Mouse (Mus musculus) intestine, postnatal 0 days (tissue): Measurements from ENCODE around the gene Glipr2. TPM values are rescaled to one million over a fixed set of nuclear protein-coding genes. Genes with fewer than 3 reads are reported as not detected.
A peak's percentile ranks its signal among the peaks of the same experiment; 100 is the strongest.

ENCODE experiments used
- ATAC-seq: fragments of 200-750 bp; cut with Nextera tagmentation; 2 replicates; pipeline ENCODE4 v1.8.0; 2017; ENCODE audit warnings: mild to moderate bottlenecking, moderate TSS enrichment, moderate library complexity
- H3K27ac ChIP-seq: fragments of 300-500 bp; sonication (generic); 2 replicates; pipeline ENCODE4 v1.5.1; 2014; ENCODE audit warnings: mild to moderate bottlenecking, low read depth, low read length, moderate library complexity
- H3K27me3 ChIP-seq: fragments of 300-500 bp; sonication (generic); replicated peaks from 2 replicates; pipeline ENCODE4 v1.6.1; 2014; ENCODE audit warnings: low read length, mixed read lengths; ENCODE audit not compliant: control insufficient read depth, insufficient read depth
- H3K36me3 ChIP-seq: fragments of 300-500 bp; sonication (generic); 2 replicates; pipeline ENCODE4 v1.6.1; 2014; ENCODE audit warnings: mild to moderate bottlenecking, moderate library complexity; ENCODE audit not compliant: control insufficient read depth, insufficient read depth
- H3K4me1 ChIP-seq: fragments of 300-500 bp; sonication (generic); replicated peaks from 2 replicates; pipeline ENCODE4 v1.6.1; 2014; ENCODE audit warnings: antibody characterized with exemption, low read length, mixed read lengths; ENCODE audit not compliant: control insufficient read depth, insufficient read depth
- H3K4me2 ChIP-seq: fragments of 300-500 bp; sonication (generic); replicated peaks from 2 replicates; pipeline ENCODE4 v1.6.1; 2014; ENCODE audit warnings: low read depth, mild to moderate bottlenecking, moderate library complexity
- H3K4me3 ChIP-seq: fragments of 300-500 bp; sonication (generic); 2 replicates; pipeline ENCODE4 v1.5.1; 2014; ENCODE audit warnings: low read depth, low read length
- H3K9ac ChIP-seq: fragments of 300-500 bp; sonication (generic); 2 replicates; pipeline ENCODE4 v1.6.1; 2014; ENCODE audit warnings: mild to moderate bottlenecking, low read depth, low read length
- H3K9me3 ChIP-seq: fragments of 300-500 bp; sonication (generic); 2 replicates; pipeline ENCODE4 v1.6.1; 2016; ENCODE audit warnings: mixed run types; ENCODE audit not compliant: control insufficient read depth
- CTCF ChIP-seq: sonication (generic); IDR thresholded peaks from 2 replicates; pipeline ENCODE4 v1.5.1; 2016; ENCODE audit warnings: low read depth, mild to moderate bottlenecking, control low read depth, antibody characterized with exemption, moderate library complexity
- WGBS: fragments of 180-500 bp; shearing (Covaris S2); extraction: QIAGEN DNeasy Blood & Tissue Kit; methylation state at CpG from one replicate; pipeline ENCODE4 v1.1.7; 2014; 5-methylcytosine and 5-hydroxymethylcytosine counted together
- polyA plus RNA-seq: library from polyadenylated mRNA; unstranded; fragments of >200 nt; fragmentation: Nextera tagmentation; extraction: Ambion mirVana; gene quantifications from 2 replicates; pipeline ENCODE4 v1.2.1, GENCODE M21; 2015

The Glipr2 gene
- polyA plus RNA-seq, 1 experiment from 2014 or later = 26.8 TPM

DNA sequence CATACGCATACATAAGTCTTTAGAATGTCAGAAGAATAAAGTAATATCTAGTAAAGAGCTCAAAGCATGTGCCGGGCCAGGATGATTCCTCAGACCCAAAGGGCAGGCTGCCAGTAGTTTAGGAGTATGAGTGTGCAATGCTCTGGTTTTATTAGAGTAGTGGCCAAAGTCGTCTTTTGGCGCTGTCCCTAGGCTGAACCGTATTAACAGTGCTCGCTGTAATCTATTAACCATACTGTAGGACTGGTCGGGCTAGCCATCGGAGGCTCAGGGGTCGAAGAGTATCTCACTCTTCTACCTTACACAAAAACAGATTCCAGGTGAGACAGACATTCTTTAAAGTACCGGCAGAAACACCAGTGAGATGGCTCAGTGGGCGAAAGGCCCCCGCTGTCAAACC, 59.6 kb downstream of the Glipr2 start:
- no peak overlapping the region for H3K9ac ChIP-seq
- H3K4me2 ChIP-seq = peak overlapping the region; percentile 33
- H3K4me1 ChIP-seq = peaks cover 11% of the 10 kb centered on the region; the same call in 1 of the 2 replicates
- WGBS = 53% methylated on average over 12 of the region's 12 CpGs
- H3K27me3 ChIP-seq = no peaks in the 10 kb centered on the region
- ATAC-seq = no peak
- H3K4me3 ChIP-seq = no peak overlapping the region
- no peaks in the 10 kb centered on the region for H3K9me3 ChIP-seq
- no peak for TF ChIP-seq CTCF
- no peak overlapping the region for H3K27ac ChIP-seq
- H3K36me3 ChIP-seq = peaks cover 29% of the 10 kb centered on the region

- 0 out of 2 replicates have a peak, but pooled peaks cover 3% of the 10 kb centered on the region for H3K4me1 ChIP-seq
- H3K27me3 ChIP-seq = no peaks in the 10 kb centered on the region
- H3K9ac ChIP-seq = no peak overlapping the region
- no peaks in the 10 kb centered on the region for H3K9me3 ChIP-seq
- no peak overlapping the region for H3K4me2 ChIP-seq
- peaks cover 83% of the 10 kb centered on the region for H3K36me3 ChIP-seq
- TF ChIP-seq CTCF = no peak
- no peak overlapping the region for H3K4me3 ChIP-seq
- H3K27ac ChIP-seq = no peak overlapping the region
- WGBS = 77% methylated on average over 4 of the region's 4 CpGs
- no peak for ATAC-seq
Measured at GRCm38 (mm10) chr4:44022323-44022722, 65.1 kb downstream of the Glipr2 start.

- no peaks in the 10 kb centered on the region for H3K4me1 ChIP-seq
- 92% methylated on average over 11 of the region's 11 CpGs for WGBS
- TF ChIP-seq CTCF = no peak
- H3K9me3 ChIP-seq = no peaks in the 10 kb centered on the region
- ATAC-seq = no peak
- H3K4me2 ChIP-seq = no peak overlapping the region
- no peak overlapping the region for H3K4me3 ChIP-seq
- no peaks in the 10 kb centered on the region for H3K27me3 ChIP-seq
- peaks cover 88% of the 10 kb centered on the region for H3K36me3 ChIP-seq
- no peak overlapping the region for H3K9ac ChIP-seq
- H3K27ac ChIP-seq = no peak overlapping the region
Measured at GRCm38 (mm10) chr4:44022766-44023165, 65.6 kb downstream of the Glipr2 start.

GRCm38 (mm10) chr4:44023681-44024080, 66.5 kb downstream of the Glipr2 start:
- H3K36me3 ChIP-seq = peaks cover 92% of the 10 kb centered on the region
- WGBS = 97% methylated on average over 9 of the region's 9 CpGs
- no peak for ATAC-seq

DNA sequence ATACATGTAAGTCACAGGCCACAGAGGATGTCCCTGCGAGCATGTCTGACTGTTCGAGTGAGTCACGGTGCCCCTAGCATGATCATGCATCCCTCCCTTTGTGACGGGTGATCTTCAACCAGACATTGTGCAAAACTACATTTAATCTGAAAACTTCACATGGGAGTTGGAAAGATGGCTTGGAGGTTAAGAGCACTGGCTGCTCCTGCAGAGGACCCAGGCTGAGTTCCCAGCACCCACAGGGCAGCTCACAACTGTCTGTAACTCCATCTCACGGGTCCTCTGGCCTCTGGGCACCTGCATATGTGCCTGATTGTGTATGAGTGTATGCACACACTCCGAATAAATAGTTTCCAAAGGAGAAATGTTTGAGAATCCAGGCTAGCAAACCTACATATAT, 67.0 kb downstream of the Glipr2 start:
- TF ChIP-seq CTCF = no peak
- ATAC-seq = no peak
- Histone ChIP-seq H3K4me2 (no peak overlapping the region), H3K36me3 (peaks cover 91% of the 10 kb centered on the region), H3K9me3 (no peaks in the 10 kb centered on the region), H3K27me3 (no peaks in the 10 kb centered on the region), H3K4me3 (no peak overlapping the region), H3K9ac (no peak overlapping the region), H3K4me1 (no peaks in the 10 kb centered on the region), H3K27ac (no peak overlapping the region)
- 96% methylated on average over 6 of the region's 6 CpGs for WGBS

More at GRCm38 (mm10) chr4:44023681-44024080, 66.5 kb downstream of the Glipr2 start:
- H3K9ac ChIP-seq = no peak overlapping the region
- no peak overlapping the region for H3K4me2 ChIP-seq
- no peaks in the 10 kb centered on the region for H3K9me3 ChIP-seq
- TF ChIP-seq CTCF = no peak
- no peaks in the 10 kb centered on the region for H3K27me3 ChIP-seq
- no peaks in the 10 kb centered on the region for H3K4me1 ChIP-seq
- no peak overlapping the region for H3K27ac ChIP-seq
- no peak overlapping the region for H3K4me3 ChIP-seq

- no peak for ATAC-seq
- Histone ChIP-seq H3K4me3 (no peak overlapping the region), H3K9me3 (no peaks in the 10 kb centered on the region), H3K27ac (no peak overlapping the region), H3K9ac (no peak overlapping the region), H3K4me1 (no peaks in the 10 kb centered on the region), H3K4me2 (no peak overlapping the region), H3K27me3 (no peaks in the 10 kb centered on the region), H3K36me3 (peaks cover 90% of the 10 kb centered on the region)
- 95% methylated on average over 6 of the region's 6 CpGs for WGBS
- no peak for TF ChIP-seq CTCF
Measured at GRCm38 (mm10) chr4:44025570-44025969, 68.4 kb downstream of the Glipr2 start.

Other genes with a start within 250 kb of the Glipr2 start
- not detected in 2 replicates for gene Olfr71, start 247.1 kb upstream of the Glipr2 start, polyA plus RNA-seq
- 1.6 and 2.1 TPM in 2 replicates for gene Hrct1, start 230.2 kb upstream of the Glipr2 start, polyA plus RNA-seq
- 0.47 and 0.51 TPM in 2 replicates for gene Spaar, start 227.4 kb upstream of the Glipr2 start, polyA plus RNA-seq
- gene Olfr159, start 186.4 kb upstream of the Glipr2 start, polyA plus RNA-seq = not detected in 2 replicates
- not detected in 2 replicates for gene Olfr156, start 133.5 kb upstream of the Glipr2 start, polyA plus RNA-seq
- gene Olfr157, start 117.2 kb upstream of the Glipr2 start, polyA plus RNA-seq = not detected in 2 replicates
- gene Olfr155, start 105.8 kb upstream of the Glipr2 start, polyA plus RNA-seq = not detected in 2 replicates
- gene Reck, start 81.9 kb upstream of the Glipr2 start, polyA plus RNA-seq = 5.7 and 5.9 TPM in 2 replicates
- gene Ccin, start 26.1 kb downstream of the Glipr2 start, polyA plus RNA-seq = not detected in 2 replicates
- 343 and 352 TPM in 2 replicates for gene Clta, start 47.1 kb downstream of the Glipr2 start, polyA plus RNA-seq
- gene Gne, start 126.8 kb downstream of the Glipr2 start, polyA plus RNA-seq = 22.2 and 30.4 TPM in 2 replicates